Mouse (Mus musculus) testis, adult 2 months (tissue): ENCODE data around the gene Ankrd12. TPM values are rescaled to one million over a fixed set of nuclear protein-coding genes. Genes with fewer than 3 reads are reported as not detected.
A peak's percentile ranks its signal among the peaks of the same experiment; 100 is the strongest.

ENCODE experiments used
- H3K27ac ChIP-seq: fragments of 200-500 bp; 2 replicates; pipeline ENCODE4 v1.5.1; 2012; ENCODE audit warnings: low read depth, low read length; ENCODE audit not compliant: control insufficient read depth, insufficient read depth
- H3K27me3 ChIP-seq: fragments of 200-500 bp; 2 replicates; pipeline ENCODE4 v1.6.1; 2012; ENCODE audit warnings: mild to moderate bottlenecking, low read length, moderate library complexity; ENCODE audit not compliant: control insufficient read depth, insufficient read depth
- H3K36me3 ChIP-seq: fragments of 200-500 bp; 2 replicates; pipeline ENCODE4 v1.6.1; 2012; ENCODE audit warnings: mild to moderate bottlenecking, low read length; ENCODE audit not compliant: control insufficient read depth, insufficient read depth
- H3K4me1 ChIP-seq: fragments of 200-500 bp; 2 replicates; pipeline ENCODE4 v1.6.1; 2012; ENCODE audit warnings: low read length; ENCODE audit not compliant: control insufficient read depth, insufficient read depth
- H3K4me3 ChIP-seq: fragments of 200-500 bp; 2 replicates; pipeline ENCODE4 v1.5.1; 2012; ENCODE audit warnings: low read depth, mild to moderate bottlenecking, low read length, moderate library complexity, mixed read lengths; ENCODE audit not compliant: control insufficient read depth
- CTCF ChIP-seq: fragments of 200-500 bp; IDR thresholded peaks from 2 replicates; pipeline ENCODE4 v1.5.1; 2012; ENCODE audit warnings: low read depth, mild to moderate bottlenecking, inconsistent platforms, low read length, moderate library complexity; ENCODE audit not compliant: control insufficient read depth, insufficient read depth, insufficient replicate concordance
- POLR2A ChIP-seq: fragments of 200-500 bp; IDR thresholded peaks from 2 replicates; pipeline ENCODE4 v1.6.1; 2012; ENCODE audit warnings: low read depth, mild to moderate bottlenecking, inconsistent platforms, low read length, moderate library complexity; ENCODE audit not compliant: control insufficient read depth
- polyA plus RNA-seq: library from polyadenylated mRNA; depleted of rRNA; stranded (reverse); fragments of >200 nt; gene quantifications from 2 replicates; pipeline ENCODE4 v1.2.3, GENCODE M21; 2012; rRNA removed

Gene Ankrd12
- 5.9 and 11.0 TPM in 2 replicates for polyA plus RNA-seq

- TF ChIP-seq CTCF (0 out of 2 replicates have a peak, but pooled peaks have one; percentile 3), POLR2A (peak; percentile 55)
- H3K27me3 ChIP-seq: no peaks in the 10 kb centered on the region
Observed at GRCm38 (mm10) chr17:66076934-66077333, at the start of gene Ankrd12. TSS of gene Ankrd12 (minus strand) at chr17:66077089.

GRCm38 (mm10) chr17:66125211-66125610 lies 48.3 kb upstream of the Ankrd12 start:
- Histone ChIP-seq H3K36me3 (no peaks in the 10 kb centered on the region), H3K4me3 (no peak overlapping the region), H3K4me1 (peaks cover 4% of the 10 kb centered on the region), H3K27ac (no peak overlapping the region), H3K27me3 (no peaks in the 10 kb centered on the region)
- no peak for TF ChIP-seq CTCF
- TF ChIP-seq POLR2A: no peak

More at GRCm38 (mm10) chr17:66076934-66077333, at the start of gene Ankrd12:
- Histone ChIP-seq H3K4me3 (peak within 1 kb of the TSS; percentile 82), H3K27ac (peak within 1 kb of the TSS; percentile 92), H3K36me3 (no peaks in the 10 kb centered on the region; the same call in 1 of the 2 replicates), H3K4me1 (peaks cover 3% of the 10 kb centered on the region; the same call in 1 of the 2 replicates)

DNA sequence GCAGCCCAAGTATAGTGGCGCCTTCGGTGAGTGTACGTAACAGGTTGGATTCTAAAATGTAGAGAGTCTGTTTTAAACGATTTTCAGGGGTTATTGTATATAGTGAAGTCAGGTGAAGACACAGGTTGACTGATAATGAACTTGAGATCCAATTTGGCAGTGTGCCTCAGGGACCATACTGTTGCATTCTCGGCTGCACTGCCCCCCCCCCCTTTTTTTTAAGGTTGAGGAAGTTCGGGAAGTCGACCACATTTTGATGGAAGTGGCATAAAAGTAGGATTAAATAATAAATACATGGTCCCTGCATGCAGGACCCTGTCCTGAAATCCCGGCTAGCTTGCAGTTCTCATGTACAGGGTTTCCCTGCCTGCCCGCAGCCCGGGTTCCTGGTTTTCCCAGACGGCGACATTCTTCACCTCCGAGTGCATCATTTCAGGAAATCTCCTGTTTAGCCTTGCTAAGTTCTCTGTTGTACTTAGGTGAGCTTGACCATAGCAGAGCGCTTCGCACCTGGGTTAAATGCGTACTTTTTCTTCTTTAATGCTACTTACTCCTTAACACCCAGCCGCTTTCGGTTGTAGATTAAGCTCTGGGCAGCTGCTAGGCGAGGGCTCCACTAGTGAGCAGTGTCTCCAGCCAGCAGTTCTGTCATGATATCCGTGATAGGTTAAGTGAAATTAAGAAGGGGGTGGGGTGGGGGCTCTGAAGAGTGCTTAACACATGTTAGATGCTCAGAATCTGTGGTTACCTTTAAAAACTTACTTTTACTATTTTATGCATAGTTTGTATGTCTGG lies 47.1 kb upstream of the Ankrd12 start:
- Histone ChIP-seq H3K4me1 (peaks cover 4% of the 10 kb centered on the region), H3K36me3 (no peaks in the 10 kb centered on the region), H3K27ac (peak overlapping the region; percentile 99), H3K4me3 (peak overlapping the region; percentile 100), H3K27me3 (no peaks in the 10 kb centered on the region)
- TF ChIP-seq CTCF: no peak
- TF ChIP-seq POLR2A: no peak

GRCm38 (mm10) chr17:66123066-66123815 lies 46.4 kb upstream of the Ankrd12 start, which contains the start of gene Ddx11:
TSS of gene Ddx11 (plus strand) at chr17:66123520.
- Histone ChIP-seq H3K27ac (peak within 1 kb of the TSS; percentile 99), H3K4me3 (peak within 1 kb of the TSS; percentile 100), H3K4me1 (peaks cover 4% of the 10 kb centered on the region), H3K27me3 (no peaks in the 10 kb centered on the region), H3K36me3 (no peaks in the 10 kb centered on the region)
- no peak for TF ChIP-seq CTCF
- peak; percentile 89 for TF ChIP-seq POLR2A

DNA sequence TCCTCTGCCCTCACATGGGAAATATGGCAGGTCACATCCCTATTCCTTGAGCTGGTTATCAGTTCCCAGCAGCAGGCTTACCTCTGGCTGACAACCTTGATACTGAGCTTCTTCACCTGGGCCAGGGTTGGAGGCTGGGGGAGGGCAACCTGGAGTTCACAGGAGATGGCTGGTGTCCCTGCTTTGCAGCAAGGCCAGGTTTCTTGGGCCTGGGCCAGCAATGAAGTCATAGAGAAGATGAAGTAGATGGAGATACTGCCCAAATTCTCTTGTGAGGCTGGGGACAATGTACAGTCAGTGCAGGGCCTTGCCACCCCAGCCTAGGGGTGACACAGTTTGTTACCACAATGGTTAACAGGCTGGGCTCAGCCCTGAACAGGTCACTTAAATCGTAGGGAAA lies 43.8 kb upstream of the Ankrd12 start:
- no peaks in the 10 kb centered on the region for H3K27me3 ChIP-seq
- no peaks in the 10 kb centered on the region for H3K36me3 ChIP-seq
- no peak overlapping the region for H3K27ac ChIP-seq
- H3K4me3 ChIP-seq: no peak overlapping the region
- peaks cover 4% of the 10 kb centered on the region for H3K4me1 ChIP-seq
- no peak for TF ChIP-seq POLR2A
- no peak for TF ChIP-seq CTCF

DNA sequence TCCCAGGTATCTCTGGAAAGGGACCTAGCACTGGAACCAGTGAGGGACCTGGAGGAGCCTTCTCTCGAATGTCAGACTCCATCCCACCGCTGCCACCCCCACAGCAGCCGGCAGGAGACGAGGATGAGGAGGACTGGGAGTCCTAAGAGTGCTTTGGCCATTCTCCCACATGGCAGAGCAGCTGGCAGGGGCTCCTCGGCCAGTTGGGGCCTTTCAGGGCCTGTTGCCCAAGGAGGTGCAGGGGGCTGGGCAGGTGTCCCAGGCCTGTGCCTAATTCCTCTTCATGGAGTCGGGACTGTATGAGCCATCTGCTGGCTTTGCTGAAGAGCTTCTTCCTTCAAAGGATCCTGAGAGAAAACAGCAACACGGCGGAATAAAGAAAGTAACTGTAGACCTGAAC lies 42.1 kb upstream of the Ankrd12 start:
- Histone ChIP-seq H3K4me3 (no peak overlapping the region), H3K36me3 (no peaks in the 10 kb centered on the region), H3K27me3 (no peaks in the 10 kb centered on the region), H3K4me1 (peaks cover 1% of the 10 kb centered on the region; the same call in 1 of the 2 replicates), H3K27ac (no peak overlapping the region)
- no peak for TF ChIP-seq CTCF
- TF ChIP-seq POLR2A: no peak

GRCm38 (mm10) chr17:66112166-66112565 lies 35.3 kb upstream of the Ankrd12 start:
- no peak overlapping the region for H3K4me3 ChIP-seq
- no peaks in the 10 kb centered on the region for H3K36me3 ChIP-seq
- H3K27me3 ChIP-seq: no peaks in the 10 kb centered on the region
- no peak overlapping the region for H3K27ac ChIP-seq
- H3K4me1 ChIP-seq: peaks cover 9% of the 10 kb centered on the region
- TF ChIP-seq POLR2A: no peak
